Mouse (Mus musculus) myocyte (in vitro differentiated cells): ENCODE results near the gene Tmco5. TPM values are rescaled to one million over a fixed set of nuclear protein-coding genes. Genes with fewer than 3 reads are reported as not detected.

ENCODE experiments used
- H3K27me3 ChIP-seq: one replicate; pipeline ENCODE4 v1.6.1; 2011; ENCODE audit not compliant: control insufficient read depth, insufficient read depth, insufficient read length
- H3K36me3 ChIP-seq: one replicate; pipeline ENCODE4 v1.6.1; 2011; ENCODE audit not compliant: control insufficient read depth, insufficient read depth
- H3K4me2 ChIP-seq: one replicate; pipeline ENCODE4 v1.6.1; 2011; ENCODE audit warnings: low read depth, control low read depth
- H3K4me3 ChIP-seq: one replicate; pipeline ENCODE4 v1.5.1; 2011; ENCODE audit warnings: mild to moderate bottlenecking, control low read depth, moderate library complexity
- H3K79me2 ChIP-seq: one replicate; pipeline ENCODE4 v1.6.1; 2011; ENCODE audit not compliant: control insufficient read depth, insufficient read depth
- H3ac ChIP-seq: one replicate; pipeline ENCODE4 v1.6.1; 2011; ENCODE audit not compliant: control insufficient read depth, insufficient read length
- CEBPB ChIP-seq: IDR thresholded peaks from 2 replicates; pipeline ENCODE4 v1.6.1; 2011; ENCODE audit warnings: mild to moderate bottlenecking, moderate library complexity; ENCODE audit not compliant: poor library complexity, insufficient read depth, severe bottlenecking
- E2F4 ChIP-seq: IDR thresholded peaks from one replicate; pipeline ENCODE4 v1.6.1; 2011; ENCODE audit warnings: mild to moderate bottlenecking, control low read depth, moderate library complexity; ENCODE audit not compliant: insufficient read depth
- MAX ChIP-seq: IDR thresholded peaks from one replicate; pipeline ENCODE4 v1.6.1; 2011; ENCODE audit warnings: low read depth, mild to moderate bottlenecking, control low read depth
- MYOD1 ChIP-seq, 3 experiments: IDR thresholded peaks; one replicate each; pipeline ENCODE4 v1.6.1; 2011; ENCODE audit warnings: control low read depth in 2 of 3, low read depth in 2 of 3, mild to moderate bottlenecking in 2 of 3, moderate library complexity in 1 of 3; ENCODE audit not compliant: insufficient read length in 2 of 3, control insufficient read depth in 1 of 3
- MYOG ChIP-seq, 3 experiments: IDR thresholded peaks; one replicate each; pipeline ENCODE4 v1.6.1; 2011; ENCODE audit warnings: control low read depth in 2 of 3, low read depth in 2 of 3, mild to moderate bottlenecking in 2 of 3; ENCODE audit not compliant: insufficient read length in 2 of 3, control insufficient read depth in 1 of 3, insufficient read depth in 1 of 3
- POLR2A ChIP-seq: IDR thresholded peaks from one replicate; pipeline ENCODE4 v1.6.1; 2011; ENCODE audit warnings: low read depth, mild to moderate bottlenecking, control low read depth, moderate library complexity; ENCODE audit not compliant: insufficient read length
- POLR2AphosphoS2 ChIP-seq: IDR thresholded peaks from one replicate; pipeline ENCODE4 v1.6.1; 2011; ENCODE audit warnings: low read depth, control low read depth; ENCODE audit not compliant: insufficient read length
- REST ChIP-seq: IDR thresholded peaks from one replicate; pipeline ENCODE4 v1.6.1; 2011; ENCODE audit warnings: mild to moderate bottlenecking, control low read depth, moderate library complexity; ENCODE audit not compliant: insufficient read depth, insufficient read length
- SRF ChIP-seq: IDR thresholded peaks from one replicate; pipeline ENCODE4 v1.6.1; 2011; ENCODE audit warnings: low read depth; ENCODE audit not compliant: control insufficient read depth, insufficient read length
- TCF12 ChIP-seq: IDR thresholded peaks from one replicate; pipeline ENCODE4 v1.6.1; 2011; ENCODE audit warnings: mild to moderate bottlenecking, control low read depth; ENCODE audit not compliant: poor library complexity, insufficient read depth, severe bottlenecking
- TCF3 ChIP-seq: IDR thresholded peaks from one replicate; pipeline ENCODE4 v1.6.1; 2011; ENCODE audit warnings: low read depth, control low read depth; ENCODE audit not compliant: insufficient read length
- USF1 ChIP-seq: IDR thresholded peaks from one replicate; pipeline ENCODE4 v1.6.1; 2011; ENCODE audit warnings: low read depth, mild to moderate bottlenecking, control low read depth, moderate library complexity
- polyA plus RNA-seq: library from polyadenylated mRNA; unstranded; fragments of >200 nt; fragmentation: generic; extraction: Trizol; gene quantifications from one replicate; pipeline ENCODE4 v1.2.1, GENCODE M21; 2012; ENCODE audit warnings: missing spikeins

The Tmco5 gene
- polyA plus RNA-seq, 1 experiment = not detected

DNA sequence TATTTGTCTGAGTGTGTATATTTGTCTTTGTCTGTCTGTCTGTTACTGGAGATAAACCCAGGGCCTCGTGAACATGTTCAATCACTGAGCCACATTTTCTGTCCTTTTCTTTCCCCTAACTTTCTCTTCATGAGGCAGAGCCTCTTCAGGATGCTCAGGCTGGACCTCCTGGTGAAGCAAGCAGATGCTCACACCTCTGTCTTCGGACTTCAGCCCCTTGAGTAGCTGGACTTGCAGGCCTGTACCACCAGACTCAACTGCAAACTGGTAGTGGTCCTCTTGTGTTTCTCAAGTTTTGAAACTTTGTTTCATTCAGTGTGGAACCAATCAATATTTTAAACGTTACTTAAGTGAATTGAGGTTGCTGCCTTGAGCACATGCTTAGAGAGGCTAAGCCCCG, 27.1 kb upstream of the Tmco5 start:
- TF ChIP-seq POLR2A = no peak
- no peak for TF ChIP-seq CEBPB
- Histone ChIP-seq H3K27me3 (no peaks in the 10 kb centered on the region), H3K79me2 (no peaks in the 10 kb centered on the region), H3K4me3 (no peak overlapping the region), H3ac (no peak overlapping the region), H3K36me3 (no peaks in the 10 kb centered on the region), H3K4me2 (no peak overlapping the region)

DNA sequence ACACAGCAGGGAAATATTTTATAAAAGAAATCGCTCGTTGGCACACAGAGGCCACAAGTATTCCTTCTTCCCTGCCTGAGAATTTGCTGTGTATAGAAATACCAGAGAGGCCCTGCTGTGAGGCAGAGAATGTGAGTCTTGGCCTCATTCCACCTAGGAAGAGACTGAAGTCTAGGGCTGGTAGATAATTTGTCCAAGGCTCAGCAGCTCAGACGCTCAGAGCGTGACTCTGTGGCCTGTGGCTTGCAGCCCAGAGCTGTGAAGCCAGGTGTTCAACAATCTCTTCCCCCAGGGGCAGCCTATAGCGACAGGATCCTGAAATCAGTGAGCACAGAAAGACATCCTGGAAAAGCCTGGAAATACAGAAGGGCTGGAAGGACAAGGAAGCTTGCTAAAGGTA, 26.2 kb upstream of the Tmco5 start:
- Histone ChIP-seq H3ac (no peak overlapping the region), H3K36me3 (no peaks in the 10 kb centered on the region), H3K4me3 (no peak overlapping the region), H3K27me3 (no peaks in the 10 kb centered on the region), H3K79me2 (no peaks in the 10 kb centered on the region), H3K4me2 (no peak overlapping the region)
- TF ChIP-seq TCF12 (no peak), TCF3 (no peak), MYOG (IDR thresholded peaks at IDR 0.05; ENCODE audit: control insufficient read depth in 1 of 3, insufficient read depth in 1 of 3, insufficient read length in 2 of 3, low read depth in 2 of 3) (no peak), POLR2A (no peak), E2F4 (no peak), MYOD1 (IDR thresholded peaks at IDR 0.05; ENCODE audit: control insufficient read depth in 1 of 3, insufficient read length in 2 of 3, low read depth in 2 of 3) (no peak), POLR2AphosphoS2 (no peak), MAX (no peak), USF1 (no peak), CEBPB (no peak), REST (no peak), SRF (no peak)

DNA sequence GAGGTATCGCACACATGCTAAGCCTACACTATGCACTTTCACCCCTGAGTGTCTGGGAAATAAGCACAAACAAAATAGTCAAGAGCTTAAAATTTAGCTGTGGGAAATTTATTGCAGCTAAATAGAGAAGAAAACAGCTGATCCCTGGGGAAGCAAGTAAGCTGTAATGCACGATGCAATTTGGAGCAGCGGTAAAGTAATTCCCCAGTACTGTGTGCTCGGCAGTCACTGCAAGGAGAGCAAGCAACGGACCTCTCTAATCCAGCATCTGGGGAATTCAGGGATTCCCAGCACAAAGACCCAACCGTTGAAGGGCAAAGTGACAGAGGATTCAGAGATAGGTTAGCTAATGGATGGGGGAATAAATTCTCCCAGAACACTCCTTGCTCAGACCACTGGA, 19.8 kb upstream of the Tmco5 start:
- H3K4me3 ChIP-seq = no peak overlapping the region
- no peak overlapping the region for H3K4me2 ChIP-seq
- H3K79me2 ChIP-seq = no peaks in the 10 kb centered on the region
- no peak overlapping the region for H3ac ChIP-seq
- no peaks in the 10 kb centered on the region for H3K27me3 ChIP-seq
- H3K36me3 ChIP-seq = no peaks in the 10 kb centered on the region
- TF ChIP-seq REST = no peak
- TF ChIP-seq E2F4 = no peak
- no peak for TF ChIP-seq MYOG (IDR thresholded peaks at IDR 0.05; ENCODE audit: control insufficient read depth in 1 of 3, insufficient read depth in 1 of 3, insufficient read length in 2 of 3, low read depth in 2 of 3)
- TF ChIP-seq SRF = no peak

DNA sequence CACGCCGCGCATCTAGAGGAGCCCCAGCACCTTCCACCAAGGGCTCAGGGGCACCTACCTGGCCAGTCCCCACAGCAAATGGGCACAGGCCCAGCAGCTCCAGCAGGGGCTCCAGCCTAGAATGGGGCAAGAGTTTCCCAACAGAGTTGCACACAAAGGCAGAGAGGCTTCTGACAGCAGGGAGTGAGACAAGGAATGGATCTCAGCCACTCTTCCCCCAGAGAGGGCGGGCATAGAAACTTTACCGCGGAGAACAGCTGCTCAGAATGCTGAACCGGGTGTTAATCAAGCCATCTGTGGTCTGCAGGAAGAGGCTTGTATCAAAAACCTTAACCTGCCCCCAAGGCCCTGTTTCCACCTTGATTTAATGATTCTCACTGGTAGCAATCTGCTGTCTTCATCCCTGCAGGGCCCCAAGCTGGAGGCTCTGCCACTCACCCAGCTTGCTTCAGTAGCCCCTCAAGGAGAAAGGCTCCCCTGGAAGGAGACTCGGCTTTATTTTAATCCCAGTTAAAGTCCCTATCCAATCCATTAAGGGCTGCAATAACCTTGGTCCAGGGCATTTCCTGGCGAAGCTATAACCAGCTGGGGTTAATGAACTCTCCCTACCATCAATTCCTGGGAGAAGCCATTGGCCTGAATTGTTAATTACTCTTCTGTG, 1.4 kb upstream of the Tmco5 start:
- no peaks in the 10 kb centered on the region for H3K79me2 ChIP-seq
- no peaks in the 10 kb centered on the region for H3K27me3 ChIP-seq
- no peaks in the 10 kb centered on the region for H3K36me3 ChIP-seq
- H3K4me2 ChIP-seq = no peak overlapping the region
- H3ac ChIP-seq = no peak overlapping the region
- no peak overlapping the region for H3K4me3 ChIP-seq
- TF ChIP-seq MYOG (IDR thresholded peaks at IDR 0.05; ENCODE audit: control insufficient read depth in 1 of 3, insufficient read depth in 1 of 3, insufficient read length in 2 of 3, low read depth in 2 of 3) (no peak), REST (no peak)

DNA sequence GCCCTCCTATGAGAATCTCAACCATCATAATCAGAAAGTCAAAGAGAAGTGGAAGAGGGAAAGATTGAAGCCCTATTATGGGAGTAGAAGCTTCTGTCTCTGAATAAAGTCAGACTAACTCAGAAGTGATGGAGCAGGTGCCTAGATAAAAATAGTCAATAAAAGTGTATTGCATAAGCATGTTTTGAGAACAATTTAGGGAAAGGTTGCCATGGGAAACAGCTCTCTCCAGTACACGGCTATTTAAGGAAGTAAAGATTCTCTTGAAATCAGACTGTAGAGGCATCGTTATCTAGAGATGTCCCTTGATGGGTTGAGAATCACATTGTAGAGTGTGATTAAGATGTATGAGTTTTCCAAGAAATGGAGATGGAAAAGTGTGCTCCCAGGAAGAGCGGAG, 1.2 kb downstream of the Tmco5 start:
- no peak overlapping the region for H3K4me3 ChIP-seq
- no peaks in the 10 kb centered on the region for H3K79me2 ChIP-seq
- no peak overlapping the region for H3K4me2 ChIP-seq
- H3K27me3 ChIP-seq = peaks cover 4% of the 10 kb centered on the region
- no peak overlapping the region for H3ac ChIP-seq
- no peak for TF ChIP-seq TCF3
- no peak for TF ChIP-seq MYOG (IDR thresholded peaks at IDR 0.05; ENCODE audit: control insufficient read depth in 1 of 3, insufficient read depth in 1 of 3, insufficient read length in 2 of 3, low read depth in 2 of 3)
- no peak for TF ChIP-seq MAX
- no peak for TF ChIP-seq POLR2A
- no peak for TF ChIP-seq REST
- no peak for TF ChIP-seq E2F4
- TF ChIP-seq TCF12 = no peak
- TF ChIP-seq SRF = no peak
- H3K36me3 ChIP-seq = no peaks in the 10 kb centered on the region

DNA sequence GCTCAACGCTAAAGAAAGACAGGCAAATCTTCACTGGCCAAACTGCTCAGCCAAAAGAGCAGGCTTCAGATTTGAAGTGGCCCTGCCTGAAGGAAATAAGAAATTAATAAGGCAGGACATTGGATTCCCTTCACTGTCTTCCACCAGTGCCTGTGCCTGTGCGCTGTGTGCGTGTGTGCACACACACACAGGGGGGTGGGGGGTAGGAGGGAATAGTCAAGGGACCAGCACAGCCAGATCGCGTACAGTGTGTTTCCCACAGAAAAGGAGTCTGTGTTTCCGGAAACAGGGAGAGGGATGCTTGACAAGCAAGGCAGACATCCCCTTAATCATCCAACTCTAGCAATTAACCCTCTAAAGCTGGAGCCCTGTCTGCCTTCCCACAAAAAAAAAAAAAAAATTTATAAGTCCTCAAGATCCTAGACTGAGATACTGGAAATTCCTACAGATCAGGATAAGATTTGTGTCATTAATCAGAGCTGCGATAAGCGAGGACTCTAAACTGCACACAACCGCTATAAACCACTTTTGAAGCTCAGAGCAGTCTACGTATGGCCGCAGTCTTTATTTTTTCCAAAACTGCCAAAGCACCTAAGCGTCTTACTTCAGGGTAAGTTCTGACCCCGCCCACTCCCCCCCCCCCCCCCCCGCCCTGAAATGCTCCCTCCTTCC, 15.0 kb downstream of the Tmco5 start:
- no peak overlapping the region for H3ac ChIP-seq
- H3K4me3 ChIP-seq = no peak overlapping the region

More for the DNA sequence above, 15.0 kb downstream of the Tmco5 start:
- Histone ChIP-seq H3K4me2 (no peak overlapping the region), H3K79me2 (no peaks in the 10 kb centered on the region), H3K27me3 (peaks cover 5% of the 10 kb centered on the region), H3K36me3 (no peaks in the 10 kb centered on the region)
- TF ChIP-seq CEBPB (no peak), USF1 (no peak), E2F4 (no peak)
